In genomic region chr7:28948746-28949145, GRCm38 (mm10) we compare ENCODE assay signal across 12 mouse cellular contexts. TPM values are rescaled to one million over a fixed set of nuclear protein-coding genes. Genes with fewer than 3 reads are reported as not detected.
A peak's percentile ranks its signal among the peaks of the same experiment; 100 is the strongest.
DNase-seq lines count a peak whose midpoint lies in the region; ATAC-seq and TF ChIP-seq lines count a peak whose summit lies in the region.
"Had no signal": no experiment of that assay in that cellular context is flagged by ENCODE, and none has a peak within 500 bp of the region (broad histone marks: within the 10 kb centered on the region; RNA-seq: fewer than 3 reads in every experiment).

No protein-coding gene starts in this region.

- H3K4me1 ChIP-seq in heart, embryonic 14.5 days (ENCODE audit: control insufficient read depth in 2 of 2, insufficient read depth in 2 of 2, low read length in 2 of 2) = peaks cover 66 to 100% of the 10 kb centered on the region in 2 experiments
- H3K4me1 ChIP-seq in lung, embryonic 15.5 days = peaks cover 97% of the 10 kb centered on the region
- peaks cover 89% of the 10 kb centered on the region for H3K4me1 ChIP-seq in intestine, embryonic 16.5 days (ENCODE audit: control insufficient read depth, insufficient read depth, low read length)
- H3K4me1 ChIP-seq in cerebellum, adult 2 months (ENCODE audit: control insufficient read depth, insufficient read depth, low read length) = peaks cover 21% of the 10 kb centered on the region

- 72% methylated on average over 7 of the region's 7 CpGs for WGBS in heart, embryonic 14.5 days
- WGBS in lung, embryonic 15.5 days = 79% methylated on average over 7 of the region's 7 CpGs
- 88% methylated on average over 7 of the region's 7 CpGs for WGBS in intestine, embryonic 16.5 days
- 96% methylated on average over 7 of the region's 7 CpGs for WGBS in cerebellum, adult 2 months

- ATAC-seq in heart, embryonic 14.5 days (ENCODE audit: insufficient number of reproducible peaks, insufficient read depth, low FRiP score, low read depth) = no peak
- no peak for ATAC-seq in lung, embryonic 15.5 days (ENCODE audit: borderline replicate concordance, extremely low read depth, low FRiP score, low TSS enrichment)
- no peak for ATAC-seq in intestine, embryonic 16.5 days

- H3K27me3 ChIP-seq in heart, embryonic 14.5 days (ENCODE audit: control insufficient read depth, insufficient read depth, low read length) = no peaks in the 10 kb centered on the region
- H3K27me3 ChIP-seq in lung, embryonic 15.5 days = no peaks in the 10 kb centered on the region
- H3K27me3 ChIP-seq in intestine, embryonic 16.5 days (replicated peaks; ENCODE audit: control insufficient read depth, insufficient read depth, low read length) = no peaks in the 10 kb centered on the region
- no peaks in the 10 kb centered on the region for H3K27me3 ChIP-seq in cerebellum, adult 2 months (ENCODE audit: control insufficient read depth, insufficient read depth, low read length)

- peaks cover 26% of the 10 kb centered on the region for H3K36me3 ChIP-seq in heart, embryonic 14.5 days (ENCODE audit: control insufficient read depth, insufficient read depth, low read length)
- no peaks in the 10 kb centered on the region for H3K36me3 ChIP-seq in lung, embryonic 15.5 days
- peaks cover 3% of the 10 kb centered on the region; the same call in 1 of the 2 replicates for H3K36me3 ChIP-seq in intestine, embryonic 16.5 days (ENCODE audit: control insufficient read depth, insufficient read depth, low read length)

- no peak for DNase-seq in heart, adult 18-20 months
- no peak for DNase-seq in lung, postnatal 14 days
- no peak for DNase-seq in spleen, adult 18-20 months
- DNase-seq in cerebellum, postnatal 10 days = no peak
- DNase-seq in cerebellum, adult 2 months = no peak
- DNase-seq: cerebellum, adult 9-10 months; gastrocnemius, postnatal 36 days; kidney, postnatal 14 days had no signal

- H3K9me3 ChIP-seq in heart, embryonic 14.5 days (ENCODE audit: control insufficient read depth, low read length) = no peaks in the 10 kb centered on the region
- H3K9me3 ChIP-seq in lung, embryonic 15.5 days = no peaks in the 10 kb centered on the region
- no peaks in the 10 kb centered on the region for H3K9me3 ChIP-seq in intestine, embryonic 16.5 days (ENCODE audit: control insufficient read depth, low read length)
- H3K9me3 ChIP-seq: forebrain, embryonic 12.5 days had no signal

- H3K9ac ChIP-seq in heart, embryonic 14.5 days (ENCODE audit: low read length) = peak overlapping the region; percentile 61
- no peak overlapping the region for H3K9ac ChIP-seq in lung, embryonic 15.5 days
- peak overlapping the region; percentile 8; the same call in 1 of the 2 replicates for H3K9ac ChIP-seq in intestine, embryonic 16.5 days (ENCODE audit: low read depth, low read length)
- H3K9ac ChIP-seq: forebrain, embryonic 12.5 days had no signal

- no peak overlapping the region for H3K4me3 ChIP-seq in heart, embryonic 14.5 days (ENCODE audit: control insufficient read depth in 1 of 2, insufficient read depth in 1 of 2, low read depth in 1 of 2, low read length in 2 of 2)
- no peak overlapping the region for H3K4me3 ChIP-seq in lung, embryonic 15.5 days
- H3K4me3 ChIP-seq in intestine, embryonic 16.5 days (ENCODE audit: low read length) = no peak overlapping the region
- H3K4me3 ChIP-seq in cerebellum, adult 2 months (replicated peaks; ENCODE audit: insufficient read depth, low read depth, low read length) = no peak overlapping the region
- H3K4me3 ChIP-seq: forebrain, embryonic 12.5 days had no signal

- H3K27ac ChIP-seq in heart, embryonic 14.5 days (replicated peaks in 1 of 2; ENCODE audit: control insufficient read depth in 1 of 2, insufficient read depth in 1 of 2, low read depth in 2 of 2, low read length in 2 of 2) = peak overlapping the region; percentile 99 to 100
- peak overlapping the region; percentile 78 for H3K27ac ChIP-seq in lung, embryonic 15.5 days
- peak overlapping the region; percentile 56; the same call in 1 of the 2 replicates for H3K27ac ChIP-seq in intestine, embryonic 16.5 days (ENCODE audit: low read length)
- H3K27ac ChIP-seq in cerebellum, adult 2 months (ENCODE audit: insufficient read depth, low read length) = no peak overlapping the region
- H3K27ac ChIP-seq: forebrain, embryonic 12.5 days had no signal

- TF ChIP-seq POLR2A in cerebellum, adult 2 months (IDR thresholded peaks at IDR 0.05; ENCODE audit: borderline replicate concordance, insufficient read depth, low read length) = no peak

- H3K4me2 ChIP-seq in heart, embryonic 14.5 days (ENCODE audit: low read length) = no peak overlapping the region
- H3K4me2 ChIP-seq in lung, embryonic 15.5 days = no peak overlapping the region
- H3K4me2 ChIP-seq in intestine, embryonic 16.5 days (ENCODE audit: low read depth, low read length) = no peak overlapping the region
- H3K4me2 ChIP-seq: forebrain, embryonic 12.5 days had no signal

- no peak for TF ChIP-seq CTCF in cerebellum, adult 2 months (IDR thresholded peaks at IDR 0.05; ENCODE audit: borderline replicate concordance, insufficient read depth, low read depth, low read length)

RNA-seq across cellular contexts. Expression of gene Actn4, which starts 13.4 kb away (rescaled TPM):
- 221 and 228 TPM in 2 replicates for polyA plus RNA-seq in heart, embryonic 14.5 days (2014; fragmentation: Nextera tagmentation; extraction: Ambion mirVana)
- 10 to 100 TPM; 64.7 to 66.4 TPM for total RNA-seq in heart, adult 18-20 months (2021)
- polyA plus RNA-seq in lung, embryonic 15.5 days (2015; fragmentation: Nextera tagmentation; extraction: Ambion mirVana) = 287 and 302 TPM in 2 replicates
- 402 and 447 TPM in 2 replicates for polyA plus RNA-seq in intestine, embryonic 16.5 days (2015; fragmentation: Nextera tagmentation; extraction: Ambion mirVana)
- polyA plus RNA-seq in cerebellum, adult 2 months (2012; rRNA removed) = 129 and 135 TPM in 2 replicates

RNA-seq across cellular contexts. Expression of gene Eif3k, which starts 32.9 kb away (rescaled TPM):
- polyA plus RNA-seq in heart, embryonic 14.5 days (2014; fragmentation: Nextera tagmentation; extraction: Ambion mirVana) = 286 and 319 TPM in 2 replicates
- total RNA-seq in heart, adult 18-20 months (2021) = 100 to 1,000 TPM; 166 to 176 TPM
- 360 and 364 TPM in 2 replicates for polyA plus RNA-seq in lung, embryonic 15.5 days (2015; fragmentation: Nextera tagmentation; extraction: Ambion mirVana)
- polyA plus RNA-seq in intestine, embryonic 16.5 days (2015; fragmentation: Nextera tagmentation; extraction: Ambion mirVana) = 355 and 362 TPM in 2 replicates
- 322 and 331 TPM in 2 replicates for polyA plus RNA-seq in cerebellum, adult 2 months (2012; rRNA removed)

RNA-seq across cellular contexts. Expression of gene Map4k1, which starts 33.1 kb away (rescaled TPM):
- polyA plus RNA-seq in heart, embryonic 14.5 days (2014; fragmentation: Nextera tagmentation; extraction: Ambion mirVana) = 2.8 and 3.3 TPM in 2 replicates
- 1 to 10 TPM in 1 of 2 experiments, under 1 TPM in 1; 0.45 to 4.2 TPM for total RNA-seq in heart, adult 18-20 months (2021)
- polyA plus RNA-seq in lung, embryonic 15.5 days (2015; fragmentation: Nextera tagmentation; extraction: Ambion mirVana) = 7.4 and 9.8 TPM in 2 replicates
- polyA plus RNA-seq in intestine, embryonic 16.5 days (2015; fragmentation: Nextera tagmentation; extraction: Ambion mirVana) = 6.9 and 7.3 TPM in 2 replicates
- polyA plus RNA-seq in cerebellum, adult 2 months (2012; rRNA removed) = 1.2 and 1.3 TPM in 2 replicates
